Mouse (Mus musculus) heart, embryonic 16.5 days (tissue): ENCODE data around the gene Mcpt2. TPM values are rescaled to one million over a fixed set of nuclear protein-coding genes. Genes with fewer than 3 reads are reported as not detected.
"Not testable (repeated sequence)": the region's sequence is repeated elsewhere in the genome, so short reads cannot be mapped to it uniquely, and the experiment has no call there.

Experiments
- ATAC-seq: fragments of 200-750 bp; cut with Nextera tagmentation; replicated peaks from 2 replicates; pipeline ENCODE4 v1.8.0; 2017; ENCODE audit warnings: moderate number of reproducible peaks; ENCODE audit not compliant: insufficient read depth, low FRiP score; ENCODE audit errors: extremely low read depth
- H3K27ac ChIP-seq: fragments of 300-500 bp; sonication (generic); 2 replicates; pipeline ENCODE4 v1.5.1; 2014; ENCODE audit warnings: mild to moderate bottlenecking, low read length, control low read depth, moderate library complexity
- H3K27me3 ChIP-seq: fragments of 300-500 bp; sonication (generic); 2 replicates; pipeline ENCODE4 v1.6.1; 2014; ENCODE audit warnings: low read length, mixed read lengths; ENCODE audit not compliant: control insufficient read depth, insufficient read depth
- H3K36me3 ChIP-seq: fragments of 300-500 bp; sonication (generic); 2 replicates; pipeline ENCODE4 v1.6.1; 2014; ENCODE audit not compliant: control insufficient read depth, insufficient read depth
- H3K4me1 ChIP-seq: fragments of 300-500 bp; sonication (generic); 2 replicates; pipeline ENCODE4 v1.6.1; 2014; ENCODE audit warnings: low read length, mixed read lengths; ENCODE audit not compliant: control insufficient read depth, insufficient read depth
- H3K4me2 ChIP-seq: fragments of 300-500 bp; sonication (generic); 2 replicates; pipeline ENCODE4 v1.6.1; 2014; ENCODE audit warnings: low read depth, mild to moderate bottlenecking, control low read depth, low read length
- H3K4me3 ChIP-seq: fragments of 300-500 bp; sonication (generic); 2 replicates; pipeline ENCODE4 v1.5.1; 2014; ENCODE audit warnings: mild to moderate bottlenecking, control low read depth, low read length
- H3K9ac ChIP-seq: fragments of 300-500 bp; sonication (generic); 2 replicates; pipeline ENCODE4 v1.6.1; 2014; ENCODE audit warnings: low read length, control low read depth
- H3K9me3 ChIP-seq: fragments of 300-500 bp; sonication (generic); replicated peaks from 2 replicates; pipeline ENCODE4 v1.6.1; 2016; ENCODE audit warnings: low read length; ENCODE audit not compliant: control insufficient read depth
- WGBS: fragments of 180-500 bp; shearing (Covaris S2); extraction: QIAGEN DNeasy Blood & Tissue Kit; methylation state at CpG from one replicate; pipeline ENCODE4 v1.1.7; 2014; 5-methylcytosine and 5-hydroxymethylcytosine counted together
- microRNA-seq: library from miRNA; unstranded; fragments of <30 nt; microRNA quantifications from one replicate; pipeline ENCODE4, GENCODE M21; 2017
- polyA plus RNA-seq: library from polyadenylated mRNA; unstranded; fragments of >200 nt; fragmentation: Nextera tagmentation; extraction: Ambion mirVana; gene quantifications from 2 replicates; pipeline ENCODE4 v1.2.1, GENCODE M21; 2015

The Mcpt2 gene
- polyA plus RNA-seq, 1 experiment from 2014 or later = not detected

DNA sequence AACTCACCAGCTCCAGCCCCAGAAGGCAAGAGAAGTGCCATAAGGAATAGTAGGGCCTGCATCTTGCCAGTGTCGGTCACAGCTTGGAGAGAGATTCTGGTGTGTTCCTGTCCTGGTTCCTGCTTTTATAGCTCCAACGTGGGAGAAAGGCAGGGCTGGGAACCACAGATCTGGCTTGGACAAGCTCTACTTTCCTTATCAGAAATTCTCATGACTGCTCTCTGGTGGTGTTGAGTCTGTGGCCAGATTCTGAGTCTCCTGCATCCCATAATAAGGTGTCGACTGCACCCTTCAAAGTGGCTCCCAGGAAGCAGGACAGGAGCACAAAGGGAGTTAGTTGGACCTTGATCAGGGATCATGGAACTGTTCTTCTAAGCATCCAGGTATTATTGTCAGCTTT is 20.4 kb downstream of the Mcpt2 start, which contains the start of gene Mcpt4:
Mcpt4 (minus strand) TSS at position 101 of the 400 bp plus-strand sequence.
- not testable (repeated sequence) for H3K27ac ChIP-seq, H3K36me3 ChIP-seq, H3K9ac ChIP-seq, H3K9me3 ChIP-seq, H3K4me2 ChIP-seq, ATAC-seq, H3K27me3 ChIP-seq, H3K4me1 ChIP-seq, H3K4me3 ChIP-seq
- WGBS = 35% methylated on average over 3 of the region's 3 CpGs

DNA sequence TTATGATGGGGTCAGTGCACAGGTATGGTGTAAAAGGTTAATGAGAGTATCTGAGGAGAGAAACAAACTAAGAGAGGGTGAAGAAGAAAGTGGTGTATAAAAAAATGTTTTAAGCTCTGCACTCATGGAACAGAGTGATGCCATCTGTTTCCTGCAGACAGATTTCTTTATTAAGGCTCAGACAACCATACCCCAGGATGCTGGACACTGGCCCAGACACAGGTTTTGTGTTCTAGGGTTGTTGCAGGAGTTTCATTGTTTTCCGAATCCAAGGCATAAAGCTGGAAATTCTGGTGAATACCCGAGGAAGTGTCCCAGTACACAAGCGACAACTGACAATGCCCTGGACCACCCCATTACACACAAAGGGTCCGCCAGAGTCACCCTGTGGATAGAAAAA is 40.2 kb downstream of the Mcpt2 start:
- Histone ChIP-seq H3K4me3 (no peak overlapping the region), H3K27me3 (no peaks in the 10 kb centered on the region), H3K9me3 (no peaks in the 10 kb centered on the region), H3K9ac (no peak overlapping the region), H3K4me1 (no peaks in the 10 kb centered on the region), H3K36me3 (no peaks in the 10 kb centered on the region), H3K4me2 (no peak overlapping the region), H3K27ac (no peak overlapping the region)
- 79% methylated on average over 4 of the region's 4 CpGs for WGBS
- ATAC-seq = no peak

DNA sequence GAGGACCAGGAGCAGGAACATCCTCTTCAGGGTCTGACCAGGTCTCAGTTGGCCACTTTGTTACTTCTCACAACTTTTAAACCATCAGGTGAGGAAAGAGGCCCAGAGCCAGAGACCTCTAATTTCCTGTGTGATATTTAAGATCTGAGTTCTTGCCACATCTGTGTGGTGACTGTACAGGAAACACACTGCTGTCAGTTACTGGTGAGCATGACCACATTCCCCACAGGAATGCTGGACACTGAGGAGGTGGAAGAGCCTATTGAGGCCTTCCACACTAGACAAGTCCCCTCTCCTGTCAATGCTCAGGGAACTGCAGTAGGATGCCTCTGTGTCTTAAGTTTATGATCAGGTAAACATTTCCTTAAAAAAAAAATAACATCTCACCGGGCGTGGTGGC is 43.3 kb downstream of the Mcpt2 start, which contains the start of gene Mcpt8:
Mcpt8 (minus strand) TSS at position 107 of the 400 bp plus-strand sequence.
- H3K9me3 ChIP-seq = no peaks in the 10 kb centered on the region
- H3K27ac ChIP-seq = no peak within 1 kb of the TSS
- no peak for ATAC-seq
- H3K4me3 ChIP-seq = no peak within 1 kb of the TSS
- H3K36me3 ChIP-seq = no peaks in the 10 kb centered on the region
- H3K4me1 ChIP-seq = no peaks in the 10 kb centered on the region
- 98% methylated on average over 2 of the region's 2 CpGs for WGBS
- H3K9ac ChIP-seq = no peak within 1 kb of the TSS
- no peaks in the 10 kb centered on the region for H3K27me3 ChIP-seq
- no peak within 1 kb of the TSS for H3K4me2 ChIP-seq

DNA sequence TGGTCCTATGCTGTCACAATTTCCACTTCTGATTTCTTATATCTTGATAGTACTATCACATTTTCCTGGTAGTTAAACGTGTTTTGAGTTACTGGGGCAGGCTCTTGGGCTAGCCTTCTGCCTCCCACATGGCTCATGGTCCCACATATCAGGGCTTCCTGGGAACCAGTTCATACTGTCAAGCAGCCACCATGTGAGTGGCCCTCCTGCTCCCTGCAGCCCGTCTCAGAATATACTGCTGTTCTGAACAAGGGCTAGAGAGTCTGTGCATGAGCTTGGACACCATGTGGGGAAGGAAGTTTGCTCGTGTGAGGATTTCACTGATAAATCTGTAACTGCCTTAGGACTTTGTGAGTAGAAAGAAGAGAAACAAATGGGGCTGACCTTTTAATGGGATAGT is 44.9 kb downstream of the Mcpt2 start:
- Histone ChIP-seq H3K4me3 (no peak overlapping the region), H3K36me3 (no peaks in the 10 kb centered on the region), H3K27me3 (no peaks in the 10 kb centered on the region), H3K9me3 (no peaks in the 10 kb centered on the region), H3K4me2 (no peak overlapping the region), H3K4me1 (no peaks in the 10 kb centered on the region), H3K9ac (no peak overlapping the region), H3K27ac (no peak overlapping the region)
- WGBS = 61% methylated on average over 3 of the region's 3 CpGs
- ATAC-seq = no peak

DNA sequence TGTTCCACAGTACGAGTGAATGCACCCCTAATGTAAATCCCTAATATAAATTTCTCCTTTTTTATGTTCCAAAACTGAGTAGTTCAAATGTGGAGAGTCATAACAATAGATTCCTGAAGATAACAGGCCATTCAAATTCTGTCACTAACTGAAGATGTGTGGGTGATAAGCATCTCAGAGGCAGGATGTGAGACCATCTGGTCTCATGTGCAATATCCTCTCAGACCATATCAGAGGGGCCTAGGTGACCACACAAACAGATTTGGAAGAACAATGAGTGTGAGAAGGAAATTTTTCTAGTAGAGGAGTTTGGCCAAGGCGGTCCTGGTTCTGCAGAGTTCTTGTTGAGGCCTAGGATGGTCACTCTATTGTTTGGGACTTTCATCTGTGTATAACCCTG is 51.5 kb downstream of the Mcpt2 start:
- H3K36me3 ChIP-seq = no peaks in the 10 kb centered on the region
- peaks cover 3% of the 10 kb centered on the region; the same call in 1 of the 2 replicates for H3K4me1 ChIP-seq
- no peak overlapping the region for H3K4me2 ChIP-seq
- no peak for ATAC-seq
- H3K9me3 ChIP-seq = no peaks in the 10 kb centered on the region
- H3K27me3 ChIP-seq = no peaks in the 10 kb centered on the region
- 66% methylated on average over 2 of the region's 2 CpGs for WGBS
- H3K4me3 ChIP-seq = no peak overlapping the region
- H3K27ac ChIP-seq = no peak overlapping the region
- H3K9ac ChIP-seq = no peak overlapping the region

Small RNAs within 50 kb of the gene (microRNA-seq; reads per million reads assigned to microRNA genes)
- gene Mir6949 = not detected

Other genes with a start within 250 kb of the Mcpt2 start
- 9.7 and 14.4 TPM in 2 replicates for gene Nfatc4, start 218.9 kb upstream of the Mcpt2 start, polyA plus RNA-seq
- gene Nynrin, start 188.0 kb upstream of the Mcpt2 start, polyA plus RNA-seq = 11.1 and 13.7 TPM in 2 replicates
- 0.59 and 0.69 TPM in 2 replicates for gene Cbln3, start 157.6 kb upstream of the Mcpt2 start, polyA plus RNA-seq
- 9.8 and 11.2 TPM in 2 replicates for gene Khnyn, start 157.1 kb upstream of the Mcpt2 start, polyA plus RNA-seq
- 59.6 and 59.9 TPM in 2 replicates for gene Sdr39u1, start 141.7 kb upstream of the Mcpt2 start, polyA plus RNA-seq
- 8.1 and 8.3 TPM in 2 replicates for gene Cma1, start 97.4 kb upstream of the Mcpt2 start, polyA plus RNA-seq
- not detected in 2 replicates for gene Cma2, start 91.1 kb upstream of the Mcpt2 start, polyA plus RNA-seq
- not detected in 2 replicates for gene Mcpt1, start 24.1 kb upstream of the Mcpt2 start, polyA plus RNA-seq
- gene Mcpt9, start 11.5 kb upstream of the Mcpt2 start, polyA plus RNA-seq = not detected in 2 replicates
- 0.54 and 0.55 TPM in 2 replicates for gene Mcpt4, start 20.3 kb downstream of the Mcpt2 start, polyA plus RNA-seq
- 0.16 and 0.41 TPM in 2 replicates for gene Mcpt8, start 43.2 kb downstream of the Mcpt2 start, polyA plus RNA-seq
- gene Ctsg, start 60.5 kb downstream of the Mcpt2 start, polyA plus RNA-seq = 0.20 and 0.51 TPM in 2 replicates
- gene Gzme, start 78.6 kb downstream of the Mcpt2 start, polyA plus RNA-seq = not detected in 2 replicates
- not detected in 2 replicates for gene Gzmd, start 90.6 kb downstream of the Mcpt2 start, polyA plus RNA-seq
- not detected in 2 replicates for gene Gzmg, start 117.5 kb downstream of the Mcpt2 start, polyA plus RNA-seq
- gene Gzmn, start 132.6 kb downstream of the Mcpt2 start, polyA plus RNA-seq = not detected in 2 replicates
- gene Gzmf, start 169.4 kb downstream of the Mcpt2 start, polyA plus RNA-seq = not detected in 2 replicates
- 0.17 and 0.43 TPM in 2 replicates for gene Gzmc, start 192.6 kb downstream of the Mcpt2 start, polyA plus RNA-seq
- gene Gzmb, start 220.2 kb downstream of the Mcpt2 start, polyA plus RNA-seq = 0.57 and 1.2 TPM in 2 replicates